Comparison of ENCODE assay signal across 14 mouse cellular contexts in genomic region chr11:70091986-70092783, GRCm38 (mm10). TPM values are rescaled to one million over a fixed set of nuclear protein-coding genes. Genes with fewer than 3 reads are reported as not detected.
A peak's percentile ranks its signal among the peaks of the same experiment; 100 is the strongest.
DNase-seq lines count a peak whose midpoint lies in the region; ATAC-seq and TF ChIP-seq lines count a peak whose summit lies in the region.
"Had no signal": no experiment of that assay in that cellular context is flagged by ENCODE, and none has a peak within 500 bp of the region (broad histone marks: within the 10 kb centered on the region; RNA-seq: fewer than 3 reads in every experiment).

Gene Asgr2, plus strand, starts transcription at chr11:70092644.

- H3K4me1 ChIP-seq in kidney, postnatal 0 days (replicated peaks; ENCODE audit: insufficient read depth, low read length): no peaks in the 10 kb centered on the region
- peaks cover 8% of the 10 kb centered on the region; the same call in 1 of the 2 replicates for H3K4me1 ChIP-seq in kidney, embryonic 15.5 days
- no peaks in the 10 kb centered on the region for H3K4me1 ChIP-seq in lung, adult 2 months (ENCODE audit: control insufficient read depth, insufficient read depth, low read length)
- no peaks in the 10 kb centered on the region for H3K4me1 ChIP-seq in stomach, embryonic 15.5 days
- H3K4me1 ChIP-seq in thymus, adult 2 months (replicated peaks; ENCODE audit: control insufficient read depth, insufficient read depth, low read length): no peaks in the 10 kb centered on the region
- H3K4me1 ChIP-seq: embryonic facial prominence, embryonic 13.5 days; heart, embryonic 13.5 days had no signal

- no peak within 1 kb of the TSS for H3K27ac ChIP-seq in kidney, postnatal 0 days
- no peak within 1 kb of the TSS for H3K27ac ChIP-seq in kidney, embryonic 15.5 days
- no peak within 1 kb of the TSS for H3K27ac ChIP-seq in stomach, embryonic 15.5 days
- H3K27ac ChIP-seq in thymus, adult 2 months (ENCODE audit: control insufficient read depth, insufficient read depth, low read length): no peak within 1 kb of the TSS
- H3K27ac ChIP-seq: embryonic facial prominence, embryonic 13.5 days; heart, embryonic 13.5 days had no signal

- no peaks in the 10 kb centered on the region for H3K9me3 ChIP-seq in kidney, postnatal 0 days (replicated peaks; ENCODE audit: low read length)
- no peaks in the 10 kb centered on the region for H3K9me3 ChIP-seq in kidney, embryonic 15.5 days (replicated peaks)
- no peaks in the 10 kb centered on the region for H3K9me3 ChIP-seq in stomach, embryonic 15.5 days
- H3K9me3 ChIP-seq: heart, embryonic 13.5 days had no signal

- no peak within 1 kb of the TSS for H3K4me2 ChIP-seq in kidney, postnatal 0 days (ENCODE audit: low read length)
- no peak within 1 kb of the TSS for H3K4me2 ChIP-seq in kidney, embryonic 15.5 days
- H3K4me2 ChIP-seq in stomach, embryonic 15.5 days: no peak within 1 kb of the TSS
- H3K4me2 ChIP-seq: embryonic facial prominence, embryonic 13.5 days; heart, embryonic 13.5 days had no signal

- 58% methylated on average over 12 of the region's 12 CpGs for WGBS in kidney, postnatal 0 days
- WGBS in kidney, embryonic 15.5 days: 61% methylated on average over 12 of the region's 12 CpGs
- WGBS in lung, adult 2 months: 60% methylated on average over 12 of the region's 12 CpGs
- 63% methylated on average over 12 of the region's 12 CpGs for WGBS in stomach, embryonic 15.5 days
- WGBS in thymus, adult 2 months: 65% methylated on average over 12 of the region's 12 CpGs

- H3K4me3 ChIP-seq in kidney, postnatal 0 days (replicated peaks; ENCODE audit: low read depth, low read length): no peak within 1 kb of the TSS
- no peak within 1 kb of the TSS for H3K4me3 ChIP-seq in kidney, embryonic 15.5 days (replicated peaks)
- H3K4me3 ChIP-seq in lung, adult 2 months (replicated peaks; ENCODE audit: extremely low read depth, low read depth, low read length): no peak within 1 kb of the TSS
- H3K4me3 ChIP-seq in stomach, embryonic 15.5 days (replicated peaks): no peak within 1 kb of the TSS
- no peak within 1 kb of the TSS for H3K4me3 ChIP-seq in thymus, adult 2 months (ENCODE audit: control insufficient read depth, insufficient read depth, low read length)
- H3K4me3 ChIP-seq: embryonic facial prominence, embryonic 13.5 days; heart, embryonic 13.5 days had no signal

- no peaks in the 10 kb centered on the region for H3K36me3 ChIP-seq in kidney, postnatal 0 days (ENCODE audit: insufficient read depth, low read length)
- H3K36me3 ChIP-seq in kidney, embryonic 15.5 days: no peaks in the 10 kb centered on the region
- H3K36me3 ChIP-seq in stomach, embryonic 15.5 days: no peaks in the 10 kb centered on the region
- H3K36me3 ChIP-seq in thymus, adult 2 months (ENCODE audit: control insufficient read depth, insufficient read depth, low read length): no peaks in the 10 kb centered on the region
- H3K36me3 ChIP-seq: embryonic facial prominence, embryonic 13.5 days; heart, embryonic 13.5 days had no signal

- peak; percentile 39 for DNase-seq in kidney, postnatal 0 days (ENCODE audit: low spot score)
- peak; percentile 26 for DNase-seq in gastrocnemius, postnatal 25 days
- peak; percentile 27 for DNase-seq in lung, adult 2 months
- DNase-seq in cerebellum, adult 18-20 months: no peak
- no peak for DNase-seq in thymus, adult 2 months
- DNase-seq in layer of hippocampus, adult 9-10 months (ENCODE audit: low spot score): no peak

- TF ChIP-seq CTCF in kidney, postnatal 0 days (IDR thresholded peaks at IDR 0.05; ENCODE audit: low read depth): no peak
- TF ChIP-seq CTCF in lung, adult 2 months (IDR thresholded peaks at IDR 0.05; ENCODE audit: insufficient read depth, low read length): no peak
- no peak for TF ChIP-seq CTCF in thymus, adult 2 months (IDR thresholded peaks at IDR 0.05; ENCODE audit: borderline replicate concordance, control insufficient read depth, extremely low read depth, insufficient read depth, low read length, poor library complexity)

- no peaks in the 10 kb centered on the region for H3K27me3 ChIP-seq in kidney, postnatal 0 days (ENCODE audit: insufficient read depth, low read length)
- H3K27me3 ChIP-seq in kidney, embryonic 15.5 days: peaks cover 9% of the 10 kb centered on the region; the same call in 1 of the 2 replicates
- no peaks in the 10 kb centered on the region for H3K27me3 ChIP-seq in stomach, embryonic 15.5 days (replicated peaks)
- H3K27me3 ChIP-seq in thymus, adult 2 months (ENCODE audit: control insufficient read depth, insufficient read depth, low read length): no peaks in the 10 kb centered on the region
- H3K27me3 ChIP-seq: embryonic facial prominence, embryonic 13.5 days had no signal

- no peak for ATAC-seq in kidney, postnatal 0 days (replicated peaks; ENCODE audit: low FRiP score, low read depth)
- no peak for ATAC-seq in kidney, embryonic 15.5 days (replicated peaks; ENCODE audit: low FRiP score)
- peak; percentile 68; the same call in 1 of the 2 replicates for ATAC-seq in stomach, embryonic 15.5 days (ENCODE audit: insufficient read depth, low FRiP score, low read depth)

- H3K9ac ChIP-seq in kidney, postnatal 0 days (ENCODE audit: low read depth, low read length): no peak within 1 kb of the TSS
- H3K9ac ChIP-seq in kidney, embryonic 15.5 days: no peak within 1 kb of the TSS
- H3K9ac ChIP-seq in stomach, embryonic 15.5 days: no peak within 1 kb of the TSS
- H3K9ac ChIP-seq: embryonic facial prominence, embryonic 13.5 days; heart, embryonic 13.5 days had no signal

- no peak for TF ChIP-seq POLR2A in lung, adult 2 months (IDR thresholded peaks at IDR 0.05; ENCODE audit: borderline replicate concordance, extremely low read depth, low read depth, low read length)
- TF ChIP-seq POLR2A in thymus, adult 2 months (IDR thresholded peaks at IDR 0.05; ENCODE audit: control insufficient read depth, extremely low read depth, insufficient read depth, low read length, poor library complexity): no peak

RNA-seq across cellular contexts. Expression of gene Asgr2, which starts in this region (rescaled TPM):
- 0.14 TPM in 1 of 2 replicates, not detected in the other for polyA plus RNA-seq in kidney, postnatal 0 days (2015; fragmentation: Nextera tagmentation; extraction: Ambion mirVana)
- polyA plus RNA-seq in kidney, embryonic 15.5 days (2015; fragmentation: Nextera tagmentation; extraction: Ambion mirVana): 0.18 and 0.28 TPM in 2 replicates
- not detected for total RNA-seq in gastrocnemius, postnatal 25 days (2021)
- 0.51 and 0.52 TPM in 2 replicates for polyA plus RNA-seq in lung, adult 2 months (2012; rRNA removed)
- 0.81 and 0.85 TPM in 2 replicates for polyA plus RNA-seq in stomach, embryonic 15.5 days (2015; fragmentation: Nextera tagmentation; extraction: Ambion mirVana)
- 0.65 and 1.2 TPM in 2 replicates for polyA plus RNA-seq in thymus, adult 2 months (2012; rRNA removed)
- total RNA-seq: layer of hippocampus, adult 18-20 months had no signal
- polyA plus RNA-seq: brain, embryonic 14.5 days; embryonic facial prominence, embryonic 13.5 days; heart, embryonic 13.5 days; lung, embryonic 16.5 days; neural tube, embryonic 14.5 days had no signal

Comparison
In these comparisons a context has a peak if more than half of its experiments do, and no peak if none do; other contexts are left out.
1. Peak in DNase-seq in kidney, postnatal 0 days; RNA of the gene not detected or under 1 TPM.
2. Peak in DNase-seq in gastrocnemius, postnatal 25 days; RNA of the gene not detected or under 1 TPM.
3. Peak in DNase-seq in lung, adult 2 months; RNA of the gene not detected or under 1 TPM.
4. Peak in ATAC-seq in stomach, embryonic 15.5 days; RNA of the gene not detected or under 1 TPM.